Mouse (Mus musculus) olfactory bulb, adult 2 months (tissue): ENCODE measurements around the gene Cnksr3.

Experiments used
- CTCF ChIP-seq: fragments of 200-500 bp; IDR thresholded peaks from 2 replicates; pipeline ENCODE4 v1.5.1; 2012; ENCODE audit warnings: low read depth, mild to moderate bottlenecking, low read length, moderate library complexity; ENCODE audit not compliant: insufficient read depth
- POLR2A ChIP-seq: fragments of 200-500 bp; IDR thresholded peaks from 2 replicates; pipeline ENCODE4 v1.6.1; 2012; ENCODE audit warnings: mild to moderate bottlenecking, low read depth, low read length, moderate library complexity; ENCODE audit not compliant: insufficient read depth

DNA sequence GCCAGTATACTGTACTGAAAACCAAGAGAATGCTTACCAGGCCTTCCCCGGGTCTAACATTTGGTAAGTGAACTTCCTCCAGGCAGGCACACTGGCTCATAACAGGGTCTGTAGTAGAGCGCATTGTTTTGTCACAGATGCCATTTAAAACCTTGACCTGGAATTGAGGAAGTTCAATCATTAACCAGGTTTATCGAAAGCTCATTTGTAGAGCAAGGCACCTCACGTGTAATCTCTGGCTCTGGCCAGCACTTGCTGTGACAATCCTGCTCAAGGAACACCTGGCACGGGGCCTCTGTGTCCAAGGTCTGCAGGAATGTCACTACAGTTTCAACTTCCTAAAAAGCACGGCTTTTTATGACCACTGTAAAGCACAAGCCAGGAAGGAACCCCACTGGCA lies 71.8 kb downstream of the Cnksr3 start:
- no peak for TF ChIP-seq POLR2A
- no peak for TF ChIP-seq CTCF
